In genomic region chr7:97172126-97172525, GRCm38 (mm10) we compare ENCODE assay signal across 9 mouse cellular contexts.
DNase-seq lines count a peak whose midpoint lies in the region; ATAC-seq and TF ChIP-seq lines count a peak whose summit lies in the region.
"Had no signal": no experiment of that assay in that cellular context is flagged by ENCODE, and none has a peak within 500 bp of the region (broad histone marks: within the 10 kb centered on the region; RNA-seq: fewer than 3 reads in every experiment).

No protein-coding gene starts in this region.

- no peaks in the 10 kb centered on the region for H3K27me3 ChIP-seq in MEL (ENCODE audit: control insufficient read depth in 1 of 2, insufficient read depth in 2 of 2, low read length in 2 of 2)
- H3K27me3 ChIP-seq in lung, embryonic 16.5 days (ENCODE audit: control insufficient read depth, insufficient read depth, low read depth, low read length), result no peaks in the 10 kb centered on the region
- H3K27me3 ChIP-seq in midbrain, embryonic 10.5 days (ENCODE audit: low read depth, poor library complexity, severe bottlenecking), result no peaks in the 10 kb centered on the region
- H3K27me3 ChIP-seq in forebrain, embryonic 12.5 days, result no peaks in the 10 kb centered on the region
- no peaks in the 10 kb centered on the region for H3K27me3 ChIP-seq in limb, embryonic 10.5 days (ENCODE audit: low read depth, poor library complexity, severe bottlenecking)
- H3K27me3 ChIP-seq: hindbrain, embryonic 12.5 days had no signal

- H3K9me3 ChIP-seq in MEL (replicated peaks; ENCODE audit: insufficient read depth, low read length), result no peaks in the 10 kb centered on the region
- no peaks in the 10 kb centered on the region for H3K9me3 ChIP-seq in lung, embryonic 16.5 days (ENCODE audit: control insufficient read depth, low read length)
- no peaks in the 10 kb centered on the region for H3K9me3 ChIP-seq in midbrain, embryonic 10.5 days (replicated peaks)
- H3K9me3 ChIP-seq in forebrain, embryonic 12.5 days, result no peaks in the 10 kb centered on the region
- H3K9me3 ChIP-seq in limb, embryonic 10.5 days (replicated peaks), result no peaks in the 10 kb centered on the region
- H3K9me3 ChIP-seq: hindbrain, embryonic 12.5 days had no signal

- no peak for TF ChIP-seq RAD21 in MEL (IDR thresholded peaks at IDR 0.05; ENCODE audit: low read depth, low read length)

- no peak for DNase-seq in MEL (ENCODE audit: low read depth, low spot score)
- peak; percentile 38 to 49 for DNase-seq in heart, postnatal 36 days
- DNase-seq in midbrain, embryonic 10.5 days (ENCODE audit: low spot score), result no peak
- no peak for DNase-seq in limb, embryonic 10.5 days (ENCODE audit: low spot score)
- DNase-seq: cerebellum, postnatal 14 days had no signal

- intact Hi-C loops in heart, postnatal 36 days (cut with DNase I), result loop anchor here (5.0 kb wide), 3 partner anchors 45 to 90 kb away; partner anchors contain the start of gene Gab2

- H3K4me2 ChIP-seq in lung, embryonic 16.5 days (ENCODE audit: low read depth, low read length), result no peak overlapping the region
- no peak overlapping the region for H3K4me2 ChIP-seq in forebrain, embryonic 12.5 days
- H3K4me2 ChIP-seq: hindbrain, embryonic 12.5 days had no signal

- H3K36me3 ChIP-seq in MEL (ENCODE audit: control insufficient read depth in 1 of 2, insufficient read depth in 2 of 2, low read length in 2 of 2), result peaks cover 0 to 32% of the 10 kb centered on the region in 2 experiments; a peak in 2 of 4 replicates
- no peaks in the 10 kb centered on the region for H3K36me3 ChIP-seq in lung, embryonic 16.5 days (ENCODE audit: control insufficient read depth, insufficient read depth, low read length)
- H3K36me3 ChIP-seq in midbrain, embryonic 10.5 days, result no peaks in the 10 kb centered on the region
- no peaks in the 10 kb centered on the region for H3K36me3 ChIP-seq in forebrain, embryonic 12.5 days (replicated peaks)
- no peaks in the 10 kb centered on the region for H3K36me3 ChIP-seq in limb, embryonic 10.5 days
- H3K36me3 ChIP-seq: hindbrain, embryonic 12.5 days had no signal

- peak overlapping the region; percentile 50 for H3K27ac ChIP-seq in MEL (ENCODE audit: control insufficient read depth, low read depth, low read length)
- peak overlapping the region; percentile 60 for H3K27ac ChIP-seq in lung, embryonic 16.5 days (ENCODE audit: low read length)
- no peak overlapping the region for H3K27ac ChIP-seq in midbrain, embryonic 10.5 days (replicated peaks)
- H3K27ac ChIP-seq in forebrain, embryonic 12.5 days, result no peak overlapping the region
- no peak overlapping the region for H3K27ac ChIP-seq in limb, embryonic 10.5 days
- H3K27ac ChIP-seq: hindbrain, embryonic 12.5 days had no signal

- peak; percentile 77 for ATAC-seq in common myeloid progenitor, adult 5-6 weeks (replicated peaks; ENCODE audit: low read depth, poor library complexity, severe bottlenecking)
- ATAC-seq in lung, embryonic 16.5 days (ENCODE audit: low read depth), result peak; percentile 64; the same call in 1 of the 2 replicates
- ATAC-seq in forebrain, embryonic 12.5 days (ENCODE audit: low FRiP score), result no peak

- peak overlapping the region in 1 of 2 experiments; percentile 31; a peak in 1 of 4 replicates for H3K4me3 ChIP-seq in MEL (ENCODE audit: control insufficient read depth in 1 of 2, insufficient read depth in 1 of 2, low read depth in 2 of 2, low read length in 2 of 2)
- H3K4me3 ChIP-seq in lung, embryonic 16.5 days (ENCODE audit: low read length), result no peak overlapping the region
- no peak overlapping the region for H3K4me3 ChIP-seq in midbrain, embryonic 10.5 days
- H3K4me3 ChIP-seq in forebrain, embryonic 12.5 days (replicated peaks), result no peak overlapping the region
- no peak overlapping the region for H3K4me3 ChIP-seq in limb, embryonic 10.5 days
- H3K4me3 ChIP-seq: hindbrain, embryonic 12.5 days had no signal

- no peak for TF ChIP-seq EP300 in MEL (IDR thresholded peaks at IDR 0.05; ENCODE audit: low read depth in 1 of 2, low read length in 2 of 2)

- 48% methylated on average over 3 of the region's 3 CpGs for WGBS in lung, embryonic 16.5 days
- WGBS in midbrain, embryonic 10.5 days, result 85% methylated on average over 3 of the region's 3 CpGs
- 84% methylated on average over 3 of the region's 3 CpGs for WGBS in forebrain, embryonic 12.5 days
- 89% methylated on average over 3 of the region's 3 CpGs for WGBS in limb, embryonic 10.5 days

- no peak overlapping the region for H3K9ac ChIP-seq in MEL (ENCODE audit: control insufficient read depth, low read depth, low read length, poor library complexity, severe bottlenecking)
- H3K9ac ChIP-seq in lung, embryonic 16.5 days (ENCODE audit: low read length), result no peak overlapping the region
- H3K9ac ChIP-seq in forebrain, embryonic 12.5 days, result no peak overlapping the region
- H3K9ac ChIP-seq: hindbrain, embryonic 12.5 days had no signal

- peaks cover 17 to 32% of the 10 kb centered on the region in 2 experiments for H3K4me1 ChIP-seq in MEL (ENCODE audit: control insufficient read depth in 1 of 2, insufficient read depth in 2 of 2, low read length in 2 of 2)
- peaks cover 7% of the 10 kb centered on the region; the same call in 1 of the 2 replicates for H3K4me1 ChIP-seq in lung, embryonic 16.5 days (replicated peaks; ENCODE audit: control insufficient read depth, insufficient read depth, low read length)
- H3K4me1 ChIP-seq in midbrain, embryonic 10.5 days, result no peaks in the 10 kb centered on the region
- no peaks in the 10 kb centered on the region for H3K4me1 ChIP-seq in forebrain, embryonic 12.5 days
- H3K4me1 ChIP-seq in limb, embryonic 10.5 days, result no peaks in the 10 kb centered on the region
- H3K4me1 ChIP-seq: hindbrain, embryonic 12.5 days had no signal

- H3K79me2 ChIP-seq in MEL (ENCODE audit: control insufficient read depth, insufficient read depth, low read length, poor library complexity), result no peaks in the 10 kb centered on the region

- no peak for TF ChIP-seq POLR2A in MEL (IDR thresholded peaks at IDR 0.05; ENCODE audit: control insufficient read depth in 1 of 2, insufficient read depth in 1 of 2, low read depth in 1 of 2, low read length in 2 of 2, poor library complexity in 1 of 2)

- TF ChIP-seq CTCF in MEL (IDR thresholded peaks at IDR 0.05 in 2 of 3, conservative IDR thresholded peaks at IDR 0.05 in 1 of 3; ENCODE audit: control insufficient read depth in 1 of 3, insufficient read depth in 1 of 3, low read depth in 2 of 3, low read length in 3 of 3, poor library complexity in 1 of 3, severe bottlenecking in 1 of 3), result no peak

TF ChIP-seq in MEL, 35 proteins besides CTCF, POLR2A, EP300 and RAD21:
- TF ChIP-seq POLR2AphosphoS2 (IDR thresholded peaks at IDR 0.05; ENCODE audit: low read length) (no peak), MEF2A (IDR thresholded peaks at IDR 0.05; ENCODE audit: extremely low read depth, insufficient replicate concordance, low read depth, low read length, poor library complexity, severe bottlenecking) (no peak), NELFE (IDR thresholded peaks at IDR 0.05; ENCODE audit: low read depth, low read length) (no peak), TCF12 (IDR thresholded peaks at IDR 0.05; ENCODE audit: low read depth, low read length) (no peak), E2F4 (IDR thresholded peaks at IDR 0.05; ENCODE audit: borderline replicate concordance, low read depth, low read length) (no peak), JUND (IDR thresholded peaks at IDR 0.05; ENCODE audit: low read depth, low read length) (no peak), CHD1 (IDR thresholded peaks at IDR 0.05; ENCODE audit: low read depth, low read length) (no peak), NRF1 (IDR thresholded peaks at IDR 0.05; ENCODE audit: insufficient read depth, low read depth, low read length, poor library complexity, severe bottlenecking) (no peak), USF2 (IDR thresholded peaks at IDR 0.05; ENCODE audit: borderline replicate concordance in 1 of 2, insufficient read depth in 1 of 2, low read depth in 1 of 2, low read length in 2 of 2) (no peak), SIN3A (IDR thresholded peaks at IDR 0.05; ENCODE audit: low read length) (no peak), CHD2 (IDR thresholded peaks at IDR 0.05; ENCODE audit: low read length) (no peak), MAZ (IDR thresholded peaks at IDR 0.05; ENCODE audit: low read depth, low read length) (no peak), HCFC1 (IDR thresholded peaks at IDR 0.05; ENCODE audit: low read depth, low read length) (no peak)
TF ChIP-seq in MEL: peak in this region for 0.

Comparison
In these comparisons a context has a peak if more than half of its experiments do, and no peak if none do; other contexts are left out.
1. DNase-seq: peak in heart, postnatal 36 days (2 of 2); none in MEL (single experiment), midbrain, embryonic 10.5 days (single experiment) and limb, embryonic 10.5 days (single experiment).
2. H3K27ac ChIP-seq: peak in MEL (single experiment) and lung, embryonic 16.5 days (single experiment); none in midbrain, embryonic 10.5 days (single experiment), forebrain, embryonic 12.5 days (single experiment) and limb, embryonic 10.5 days (single experiment).